Mouse (Mus musculus): ENCODE data around the gene Rasgef1b. TPM values are rescaled to one million over a fixed set of nuclear protein-coding genes. Genes with fewer than 3 reads are reported as not detected.

Rasgef1b gene
- total RNA-seq, 2 experiments from 2014 or later, result 26.7 to 32.2 TPM

- no peak for DNase-seq (ENCODE audit: low spot score in 2 of 2)
Measured at GRCm38 (mm10) chr5:99329065-99329464, 399.8 kb downstream of the Rasgef1b start.

- DNase-seq (ENCODE audit: low spot score in 2 of 2), result no peak
Measured at GRCm38 (mm10) chr5:99327019-99327418, 401.8 kb downstream of the Rasgef1b start.

DNA sequence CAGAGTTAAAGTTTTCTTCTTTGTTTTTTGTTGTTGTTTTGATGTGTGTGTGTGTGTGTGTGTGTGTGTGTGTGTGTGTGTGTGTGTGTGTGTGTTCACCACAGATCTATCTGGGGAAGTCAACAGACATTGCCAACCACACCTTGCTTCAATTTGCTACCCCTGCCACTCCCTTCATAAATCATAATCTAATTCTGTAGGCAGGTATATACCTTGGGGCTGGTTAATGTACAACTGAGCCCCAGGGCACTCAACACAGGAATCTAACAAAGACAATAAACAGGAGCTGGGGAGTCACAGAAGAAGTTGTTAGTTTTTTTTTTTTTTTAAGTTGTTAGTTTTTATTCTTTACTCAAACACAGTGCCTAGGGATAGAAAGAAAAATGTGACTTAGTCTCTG lies 403.6 kb downstream of the Rasgef1b start:
- no peak for DNase-seq (ENCODE audit: low spot score in 2 of 2)

- no peak for DNase-seq (ENCODE audit: low spot score in 2 of 2)
Measured at GRCm38 (mm10) chr5:99320783-99321182, 408.1 kb downstream of the Rasgef1b start.

GRCm38 (mm10) chr5:99297939-99298338 lies 430.9 kb downstream of the Rasgef1b start:
- DNase-seq (ENCODE audit: low spot score in 2 of 2), result no peak

DNA sequence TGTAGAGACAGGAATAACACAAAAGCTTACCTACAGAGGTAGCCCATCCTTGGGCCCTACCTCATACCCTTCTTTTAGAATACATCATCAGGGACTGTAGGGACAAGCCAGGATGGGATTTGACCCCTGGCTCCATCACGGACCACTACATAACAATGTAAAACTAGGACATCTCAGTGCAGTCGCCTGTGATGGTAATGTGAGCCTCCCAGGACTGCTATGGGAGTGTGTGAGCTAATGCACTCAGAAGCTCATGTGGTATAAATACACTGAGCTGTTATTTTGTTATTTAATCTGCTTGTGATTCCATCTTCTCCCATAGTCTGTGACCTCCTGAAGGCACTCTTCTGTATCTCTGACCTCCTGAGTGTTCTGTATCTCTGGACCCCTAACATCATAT lies 432.5 kb downstream of the Rasgef1b start:
- DNase-seq (ENCODE audit: low spot score in 2 of 2), result no peak

GRCm38 (mm10) chr5:99292287-99292851 lies 436.5 kb downstream of the Rasgef1b start:
- peak in 1 of 2 experiments; percentile 18 for DNase-seq (ENCODE audit: low spot score in 2 of 2)

GRCm38 (mm10) chr5:99291084-99291830 lies 437.6 kb downstream of the Rasgef1b start:
- no peak for DNase-seq (ENCODE audit: low spot score in 2 of 2)

DNA sequence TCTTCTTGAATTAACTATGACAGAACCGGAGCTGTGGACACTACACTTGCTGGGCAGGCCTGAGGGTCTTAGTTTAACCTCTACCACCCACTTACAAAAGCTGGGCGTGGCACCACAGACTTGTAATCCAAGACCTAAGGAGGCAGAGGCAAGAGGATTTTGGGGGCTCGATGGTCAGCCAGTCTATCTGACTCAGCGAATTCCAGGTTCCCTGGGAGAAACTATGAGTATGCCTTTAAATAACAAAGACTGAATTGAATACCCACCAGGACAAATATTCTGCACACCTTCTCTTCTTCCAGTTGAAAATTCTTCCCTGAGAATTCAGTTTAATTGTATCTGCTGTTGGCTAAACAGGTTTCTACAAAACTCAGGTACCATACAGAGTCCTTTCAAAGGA lies 440.6 kb downstream of the Rasgef1b start:
- DNase-seq (ENCODE audit: low spot score in 2 of 2), result no peak

DNA sequence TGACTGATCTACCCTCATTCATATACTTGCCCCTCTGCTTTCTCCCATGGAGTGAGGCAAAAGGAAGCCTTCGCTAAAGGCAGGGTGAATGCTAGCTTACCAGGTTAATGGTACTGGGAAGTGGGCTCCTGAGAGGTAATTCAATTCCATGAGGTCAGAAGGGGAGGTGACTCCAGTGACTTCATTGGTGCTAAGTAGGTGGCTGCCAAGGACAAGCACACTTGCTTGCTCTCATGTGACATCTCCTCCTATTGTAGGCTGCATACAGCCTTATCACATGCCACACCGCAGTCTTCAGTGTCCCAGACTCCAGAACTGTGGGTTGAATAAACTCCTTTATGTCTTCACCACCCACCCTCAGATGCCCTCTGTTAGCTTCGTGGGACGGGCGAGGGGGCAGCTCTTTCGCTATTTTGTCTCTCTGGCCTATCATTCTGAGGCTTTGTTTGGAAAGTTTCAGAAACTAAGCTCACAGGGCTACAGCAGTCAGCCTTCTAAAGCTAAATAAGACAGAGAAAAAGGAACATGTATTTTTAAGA lies 441.1 kb downstream of the Rasgef1b start:
- no peak for DNase-seq (ENCODE audit: low spot score in 2 of 2)

DNA sequence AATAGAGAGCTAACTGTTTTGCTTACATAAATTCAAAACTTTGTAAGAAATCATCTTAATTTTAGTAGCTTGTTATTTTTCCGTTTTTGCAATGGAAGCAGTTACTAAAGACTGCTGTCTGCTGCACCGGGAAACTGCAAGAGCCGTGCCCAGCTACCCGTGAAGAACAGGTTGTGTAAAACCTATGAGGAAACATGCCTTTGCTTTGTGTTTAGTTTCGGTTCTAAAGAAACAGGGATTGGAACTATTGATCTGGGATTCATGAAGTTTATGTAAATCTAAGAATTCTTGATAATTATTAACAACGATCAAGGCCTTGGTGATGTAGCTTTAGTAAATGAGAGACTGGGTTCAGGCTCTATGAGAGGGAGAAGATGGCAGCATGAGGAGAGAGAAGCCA lies 442.3 kb downstream of the Rasgef1b start:
- no peak for DNase-seq (ENCODE audit: low spot score in 2 of 2)

DNA sequence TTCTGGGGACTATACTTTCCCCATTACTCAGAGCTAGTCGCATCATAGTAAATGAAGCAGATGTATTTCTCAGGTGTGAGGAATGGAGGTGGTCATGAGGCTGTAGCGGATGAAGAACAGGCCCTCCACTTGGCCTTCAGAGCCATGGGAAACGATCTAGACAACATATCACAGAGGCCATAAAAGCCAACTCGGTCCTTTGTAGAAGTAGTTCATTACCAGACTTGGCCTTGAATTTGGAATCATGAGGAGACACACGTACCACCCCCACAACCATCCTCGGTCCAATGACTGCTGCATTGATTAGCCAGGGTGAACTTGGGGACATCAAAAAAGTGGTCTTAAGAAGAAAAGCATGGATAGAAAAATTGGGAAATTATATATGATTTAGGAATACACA lies 442.8 kb downstream of the Rasgef1b start:
- DNase-seq (ENCODE audit: low spot score in 2 of 2), result no peak

DNA sequence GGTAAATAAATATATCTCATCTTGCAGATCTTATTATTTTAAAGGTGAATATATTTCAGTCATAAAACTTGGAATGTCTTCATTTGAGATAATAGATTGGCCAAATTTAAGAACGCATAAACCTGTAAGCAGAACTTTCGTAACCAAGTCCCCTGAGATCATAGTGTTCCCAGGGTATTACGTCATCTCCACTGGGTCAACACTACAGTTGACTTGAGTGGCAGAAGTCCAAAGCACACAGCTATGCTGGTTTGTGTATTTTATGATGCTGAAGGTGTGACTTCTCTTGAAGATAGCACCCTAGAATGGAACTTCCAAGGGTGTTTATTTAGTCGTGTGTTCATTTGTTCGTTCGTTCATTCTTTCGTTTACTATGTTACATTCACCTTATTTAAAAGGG lies 444.5 kb downstream of the Rasgef1b start:
- no peak for DNase-seq (ENCODE audit: low spot score in 2 of 2)

GRCm38 (mm10) chr5:99283636-99284035 lies 445.2 kb downstream of the Rasgef1b start:
- DNase-seq (ENCODE audit: low spot score in 2 of 2), result no peak

GRCm38 (mm10) chr5:99280536-99280935 lies 448.3 kb downstream of the Rasgef1b start:
- no peak for DNase-seq (ENCODE audit: low spot score in 2 of 2)

- DNase-seq (ENCODE audit: low spot score in 2 of 2), result no peak
Measured at GRCm38 (mm10) chr5:99279016-99279757, 449.7 kb downstream of the Rasgef1b start.

- DNase-seq (ENCODE audit: low spot score in 2 of 2), result no peak
Measured at GRCm38 (mm10) chr5:99278364-99278763, 450.5 kb downstream of the Rasgef1b start.

- DNase-seq (ENCODE audit: low spot score in 2 of 2), result no peak
Measured at GRCm38 (mm10) chr5:99277536-99277935, 451.3 kb downstream of the Rasgef1b start.

DNA sequence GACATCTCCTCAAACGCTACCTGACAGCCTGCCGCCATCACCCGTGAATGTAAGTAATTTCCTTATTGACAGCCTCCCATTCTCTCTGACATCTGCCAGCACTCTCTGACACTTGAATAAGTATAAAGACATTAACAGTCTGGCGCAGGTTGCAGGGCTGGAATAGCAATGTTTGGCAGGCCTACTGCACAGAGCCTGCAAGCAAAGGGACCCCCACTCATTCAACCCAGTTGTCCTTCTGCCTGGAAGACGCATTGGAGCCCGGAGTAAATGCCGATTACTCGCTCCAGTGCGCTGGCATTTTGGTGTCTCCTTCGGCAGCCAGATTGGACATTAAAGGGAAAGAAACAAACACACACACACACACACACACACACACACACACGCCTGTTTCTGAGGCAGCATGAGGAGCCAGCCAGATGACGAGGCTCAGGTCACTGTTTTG lies 454.7 kb downstream of the Rasgef1b start:
- peak; percentile 46 to 53 for DNase-seq (ENCODE audit: low spot score in 2 of 2)

DNA sequence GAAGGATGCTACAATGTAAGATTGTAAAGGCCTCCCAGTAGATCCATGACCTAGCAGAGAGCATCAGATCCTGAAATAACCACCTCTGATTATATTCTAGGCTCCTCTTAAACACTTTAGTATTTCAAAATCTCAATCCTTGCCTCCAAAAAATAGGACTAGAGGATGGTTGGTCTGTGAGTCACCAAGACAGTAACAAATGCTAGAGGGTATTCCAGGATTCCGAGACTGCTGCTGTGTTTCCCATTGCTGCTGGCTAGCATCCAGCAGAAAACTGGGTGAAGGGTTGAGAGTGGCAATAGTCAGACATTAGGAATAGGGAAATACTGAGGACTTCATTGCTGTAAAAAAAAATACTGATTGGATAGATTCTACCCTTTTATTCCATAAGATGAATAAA lies 457.3 kb downstream of the Rasgef1b start:
- no peak for DNase-seq (ENCODE audit: low spot score in 2 of 2)

DNA sequence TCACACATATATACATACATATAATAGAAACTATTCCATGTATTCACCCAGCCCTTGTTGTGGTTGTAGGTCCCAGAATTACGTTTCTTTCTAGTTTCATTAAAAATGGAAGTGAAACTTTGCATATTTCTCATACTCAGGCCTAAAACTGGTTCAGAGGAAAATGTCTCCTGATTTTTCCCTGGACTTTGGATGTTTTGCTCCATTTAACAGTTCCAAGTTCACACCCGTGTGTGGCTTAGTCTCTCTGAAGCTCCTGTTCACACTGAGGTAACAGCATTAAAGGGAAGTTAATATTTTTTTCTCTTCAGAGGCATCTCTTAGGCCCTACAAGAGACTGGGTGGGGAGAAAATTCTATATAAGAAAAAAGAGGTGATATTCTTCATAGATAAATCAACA lies 459.7 kb downstream of the Rasgef1b start:
- no peak for DNase-seq (ENCODE audit: low spot score in 2 of 2)

DNA sequence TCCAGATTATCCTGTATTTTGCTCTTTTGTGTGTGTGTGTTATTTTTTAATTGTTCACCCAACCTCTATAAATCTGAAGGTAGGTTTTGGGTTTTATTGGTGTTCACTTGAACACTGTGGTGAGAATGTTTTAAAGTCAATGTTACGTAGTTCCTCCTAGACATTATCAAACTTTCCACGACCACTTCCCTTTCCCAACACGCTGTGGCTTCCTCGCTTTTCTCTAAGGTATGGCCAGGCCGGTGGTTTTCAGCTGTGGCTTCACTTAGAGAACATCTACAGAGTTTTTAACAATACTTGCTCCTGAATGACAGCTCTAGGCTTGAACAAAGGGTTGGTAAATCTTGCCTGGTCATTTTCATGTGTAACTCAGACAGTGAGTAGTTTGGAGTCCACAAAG lies 461.5 kb downstream of the Rasgef1b start:
- no peak for DNase-seq (ENCODE audit: low spot score in 2 of 2)
